Mouse (Mus musculus) adrenal gland, adult (tissue): ENCODE data around the gene Sprn.
"Not testable (repeated sequence)": the region's sequence is repeated elsewhere in the genome, so short reads cannot be mapped to it uniquely, and the experiment has no call there.

ENCODE experiments used
- DNase-seq, 2 experiments: peaks; one replicate each; pipeline ENCODE4 v3.0.0; 2022 to 2023; ENCODE audit warnings: low spot score in 1 of 2; ENCODE audit not compliant: inconsistent age in 2 of 2

The Sprn gene

DNA sequence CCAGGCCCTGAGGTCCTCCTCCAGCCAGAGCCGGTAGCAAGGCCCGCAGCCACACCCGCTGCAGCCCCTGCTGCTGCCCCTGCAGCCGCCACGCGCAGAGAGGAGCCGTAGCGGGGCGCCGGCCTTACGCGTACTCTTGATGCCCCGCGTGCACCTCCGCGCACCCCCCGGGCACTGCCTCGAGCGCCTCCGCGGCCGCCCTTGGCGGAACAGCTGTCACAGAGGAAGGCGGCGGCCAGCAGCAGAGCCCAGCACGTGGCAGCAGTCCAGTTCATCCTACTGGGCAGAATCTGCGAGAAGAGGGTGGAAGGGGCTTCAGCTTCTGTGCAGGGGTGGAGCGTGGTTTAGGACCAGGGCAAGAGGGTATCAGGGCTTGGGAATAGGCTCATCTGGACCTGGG lies 1.3 kb downstream of the Sprn start:
- DNase-seq = peak in 1 of 2 experiments; percentile 63

- DNase-seq = no peak
These were observed 10.1 kb downstream of the Sprn start for GRCm38 (mm10) chr7:140144550-140144949.

DNA sequence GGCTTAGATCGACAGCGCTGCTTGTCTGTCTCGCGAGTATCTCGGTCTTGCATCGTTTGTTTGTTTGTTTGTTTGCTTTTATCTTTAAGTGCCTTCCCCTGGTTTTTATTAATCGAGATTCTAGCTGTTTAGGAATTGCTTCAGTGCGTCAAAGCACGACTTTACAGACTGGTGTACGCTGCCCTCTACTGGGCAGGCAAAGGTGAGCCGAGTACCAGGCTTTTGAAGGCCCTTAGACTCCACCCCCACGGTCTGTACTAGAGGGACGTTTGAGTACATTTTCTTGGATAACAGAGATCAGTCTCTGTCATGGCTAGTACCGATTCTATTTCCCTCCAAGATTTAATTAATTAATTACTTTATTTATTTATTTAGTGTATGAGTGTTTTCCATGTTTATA lies 13.3 kb downstream of the Sprn start:
- peak; percentile 65 to 89 for DNase-seq

- DNase-seq = no peak
These were observed 16.7 kb downstream of the Sprn start for GRCm38 (mm10) chr7:140138021-140138310.

DNA sequence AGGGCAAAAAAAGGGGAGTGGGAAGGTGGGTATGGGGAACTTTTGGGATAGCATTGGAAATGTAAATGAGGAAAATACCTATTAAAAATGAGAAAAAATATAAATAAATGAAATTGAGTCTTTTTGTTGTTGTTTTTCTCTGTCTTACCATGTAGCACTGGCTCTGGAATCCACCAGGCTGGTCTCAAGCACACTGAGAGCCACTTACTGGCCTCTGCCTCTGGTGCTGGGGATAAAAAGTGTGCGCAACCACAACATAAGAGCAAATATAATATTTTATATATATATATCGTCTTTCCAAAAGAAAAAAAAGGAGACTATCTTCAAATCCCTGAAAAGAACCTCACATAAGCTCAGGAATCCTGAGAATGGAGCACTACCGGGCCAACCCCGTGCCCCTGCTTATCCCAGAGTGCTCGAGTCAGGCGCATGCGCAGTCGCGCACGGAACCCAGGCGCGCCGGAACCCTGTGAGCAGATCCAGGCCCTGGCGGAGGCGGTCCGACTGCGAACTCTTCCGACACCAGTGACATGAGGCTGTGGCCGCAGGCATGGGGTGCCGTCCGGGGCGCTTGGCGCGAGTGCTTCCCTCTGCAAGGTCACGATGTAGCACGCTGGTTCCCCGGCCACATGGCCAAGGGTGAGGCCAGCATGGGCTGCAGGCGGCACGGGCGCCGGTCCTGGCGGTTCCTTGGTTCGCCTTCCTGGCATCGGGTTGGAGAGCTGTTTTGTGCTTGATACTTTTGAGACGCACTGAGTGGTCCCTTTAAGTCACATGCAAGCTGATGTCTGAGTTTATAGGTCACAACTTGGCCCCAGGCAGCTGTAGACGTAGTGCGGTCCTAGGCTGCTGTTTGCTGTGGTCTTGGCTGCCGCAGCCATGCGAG lies 17.3 kb downstream of the Sprn start, which contains the start of gene Mtg1:
Mtg1 (plus strand) TSS at position 430 of the 886 bp plus-strand sequence.
- peak; percentile 96 to 99 for DNase-seq

GRCm38 (mm10) chr7:140135106-140135770 lies 19.4 kb downstream of the Sprn start:
- DNase-seq = peak in 1 of 2 experiments; percentile 80

GRCm38 (mm10) chr7:140134033-140134432 lies 20.6 kb downstream of the Sprn start:
- not testable (repeated sequence) for DNase-seq

DNA sequence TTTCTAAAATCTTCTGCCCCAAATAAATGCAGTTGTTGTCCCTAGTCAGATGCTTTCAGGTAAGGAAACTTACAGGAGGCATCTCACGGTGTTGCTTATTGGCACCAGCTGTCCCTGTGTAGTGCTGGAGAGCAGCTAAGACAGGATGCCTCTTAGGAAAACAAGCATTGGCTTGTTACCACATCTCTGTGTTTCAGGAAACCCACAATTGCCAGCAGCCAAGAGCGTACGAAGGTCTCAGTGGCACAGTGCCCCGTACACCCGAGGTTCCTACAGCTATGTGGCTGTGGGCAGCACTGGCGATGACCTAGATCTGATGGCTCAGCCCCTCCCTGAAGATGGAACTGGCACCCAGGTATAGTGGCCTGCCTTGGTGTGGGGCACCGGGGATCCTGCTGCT lies 22.5 kb downstream of the Sprn start:
- not testable (repeated sequence) for DNase-seq

GRCm38 (mm10) chr7:140127911-140128310 lies 26.8 kb downstream of the Sprn start:
- no peak for DNase-seq

DNA sequence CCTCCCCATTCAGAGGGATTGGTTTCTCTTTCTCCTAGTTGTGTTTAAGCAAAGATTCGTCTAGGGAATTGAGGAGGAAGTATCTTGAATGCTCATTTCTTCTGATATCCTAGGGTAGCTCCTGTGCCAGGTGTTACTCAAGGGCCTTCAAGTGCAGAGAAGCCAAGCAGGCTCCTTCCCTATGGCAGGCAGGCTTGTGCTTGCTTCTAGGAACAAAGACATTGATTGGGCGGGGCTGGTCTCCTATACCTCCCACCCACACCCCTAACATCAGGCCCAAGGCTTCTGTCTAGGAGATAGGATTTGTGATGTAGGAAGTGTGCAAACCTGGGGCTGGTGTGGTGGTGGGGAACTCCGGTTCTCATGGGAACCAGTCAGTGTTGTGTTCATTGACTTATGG lies 27.7 kb downstream of the Sprn start:
- no peak for DNase-seq

DNA sequence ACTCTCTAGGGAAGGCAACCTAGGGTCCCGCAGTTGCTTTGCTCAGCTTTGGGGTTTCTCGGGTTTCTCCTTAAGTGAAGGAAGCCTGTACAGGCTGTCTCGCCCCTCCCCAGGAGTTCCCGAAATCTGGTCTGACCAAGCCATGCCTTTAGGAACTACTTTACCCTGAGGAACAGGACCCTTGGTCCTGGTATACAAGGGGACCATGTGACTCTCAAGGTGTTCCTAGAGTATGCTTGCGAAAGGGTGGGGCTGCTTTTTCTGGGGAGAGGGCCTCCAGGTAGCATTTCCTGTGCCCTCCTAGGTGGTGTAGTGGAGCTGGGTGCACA lies 28.7 kb downstream of the Sprn start:
- DNase-seq = no peak

GRCm38 (mm10) chr7:140125278-140126021 lies 29.2 kb downstream of the Sprn start:
- peak; percentile 96 to 98 for DNase-seq

DNA sequence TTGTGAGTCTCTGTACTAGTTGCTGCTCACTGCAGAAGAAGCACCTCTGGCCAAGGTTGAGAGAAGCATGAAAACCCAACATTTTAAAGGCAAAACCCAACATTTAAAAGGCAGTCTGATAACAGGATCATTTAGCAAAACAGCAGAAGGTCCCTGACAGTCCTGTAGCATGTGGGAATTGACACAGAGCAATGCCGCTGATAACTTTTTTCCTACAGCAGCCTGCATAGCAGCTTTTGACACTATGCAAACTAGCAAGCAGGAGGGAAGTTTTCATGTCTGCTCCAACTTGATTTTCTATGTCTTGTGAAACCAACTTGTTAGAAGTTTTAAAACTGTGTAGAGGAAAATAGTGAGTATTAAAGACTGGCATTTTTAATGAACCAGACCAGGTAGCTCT lies 30.3 kb downstream of the Sprn start:
- DNase-seq = no peak

DNA sequence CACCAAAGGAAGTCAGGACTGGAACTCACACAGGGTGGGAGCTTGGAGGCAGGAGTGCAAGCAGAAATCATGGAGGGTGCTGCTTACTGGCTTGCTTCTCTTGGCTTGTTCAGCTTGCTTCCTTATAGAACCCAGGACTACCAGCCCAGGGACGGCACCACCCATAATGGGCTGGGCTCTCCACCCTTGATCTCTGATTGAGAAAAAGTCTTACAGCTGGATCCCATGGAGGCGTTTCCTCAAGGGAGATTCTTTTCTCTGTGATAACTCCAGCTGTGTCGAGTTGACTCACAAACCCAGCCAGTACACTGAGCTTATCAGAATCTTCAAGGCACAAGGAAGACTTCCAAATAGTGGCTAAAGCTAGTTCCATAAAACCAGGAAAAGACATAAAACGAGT lies 31.9 kb downstream of the Sprn start:
- DNase-seq = no peak

- no peak for DNase-seq
These were observed 33.3 kb downstream of the Sprn start for GRCm38 (mm10) chr7:140121338-140121910.

- no peak for DNase-seq
These were observed 34.2 kb downstream of the Sprn start for GRCm38 (mm10) chr7:140120484-140120883.

GRCm38 (mm10) chr7:140116329-140117054 lies 38.2 kb downstream of the Sprn start, which contains the start of gene Echs1:
Gene Echs1, minus strand, starts transcription at chr7:140116476.
- peak; percentile 96 to 98 for DNase-seq

- peak; percentile 78 to 91 for DNase-seq
These were observed 38.9 kb downstream of the Sprn start, which contains the start of gene Paox for GRCm38 (mm10) chr7:140115583-140116328. Gene Paox, plus strand, starts transcription at chr7:140115799.

GRCm38 (mm10) chr7:140111943-140112342 lies 42.7 kb downstream of the Sprn start:
- peak in 1 of 2 experiments; percentile 17 for DNase-seq

- peak; percentile 50 to 87 for DNase-seq
These were observed 50.7 kb downstream of the Sprn start for GRCm38 (mm10) chr7:140104009-140104408.
